20 mouse cellular contexts compared by ENCODE assay signal in the genomic region with DNA sequence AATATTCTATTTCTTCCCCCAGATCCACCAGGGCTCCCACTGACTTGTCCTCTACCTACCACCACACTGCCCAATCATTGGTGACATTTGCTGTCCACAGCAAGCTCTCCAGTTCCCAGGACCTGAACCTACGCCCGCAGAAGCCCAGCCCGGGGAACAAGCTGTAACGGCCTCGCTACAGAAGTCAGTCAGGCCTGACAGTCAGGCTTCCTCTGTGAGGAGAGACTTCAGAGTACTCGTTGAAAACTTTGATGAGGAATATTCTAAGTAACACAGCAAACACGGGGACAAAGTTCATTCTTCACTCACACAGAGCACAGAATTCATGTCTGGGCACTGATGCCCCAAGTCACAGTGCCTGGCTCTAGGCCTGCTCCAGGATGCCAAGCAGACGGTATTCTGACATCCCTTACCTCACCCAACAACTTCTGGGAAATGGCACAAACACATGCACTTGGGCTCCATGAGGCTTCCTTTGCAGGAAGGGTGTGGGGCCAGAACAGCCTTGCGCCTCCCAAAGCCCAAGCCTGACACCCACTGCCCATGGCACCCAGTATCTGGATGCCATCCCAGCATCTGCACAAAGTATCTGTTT. TPM values are rescaled to one million over a fixed set of nuclear protein-coding genes. Genes with fewer than 3 reads are reported as not detected.
DNase-seq lines count a peak whose midpoint lies in the region; ATAC-seq and TF ChIP-seq lines count a peak whose summit lies in the region.
"Had no signal": no experiment of that assay in that cellular context is flagged by ENCODE, and none has a peak within 500 bp of the region (broad histone marks: within the 10 kb centered on the region; RNA-seq: fewer than 3 reads in every experiment).

No protein-coding gene starts in this region.

- H3K27me3 ChIP-seq in kidney, embryonic 14.5 days (ENCODE audit: control insufficient read depth, insufficient read depth, low read length), result no peaks in the 10 kb centered on the region
- H3K27me3 ChIP-seq in midbrain, embryonic 13.5 days, result no peaks in the 10 kb centered on the region
- H3K27me3 ChIP-seq: embryonic facial prominence, embryonic 12.5 days; forebrain, embryonic 15.5 days; heart, embryonic 12.5 days; hindbrain, embryonic 15.5 days; Patski had no signal

- no peak for ATAC-seq in kidney, embryonic 14.5 days (ENCODE audit: low FRiP score, low TSS enrichment)
- no peak for ATAC-seq in midbrain, embryonic 13.5 days
- ATAC-seq: activated CD4-positive, CD25-positive, alpha-beta regulatory T cell, adult 4 months; forebrain, embryonic 15.5 days; Patski had no signal

- H3K27ac ChIP-seq in kidney, embryonic 14.5 days (ENCODE audit: low read depth, low read length), result no peak overlapping the region
- H3K27ac ChIP-seq in ES-E14 (ENCODE audit: insufficient read depth, low read depth, low read length, poor library complexity, severe bottlenecking), result 0 out of 2 replicates have a peak overlapping the region, but pooled peaks have one; percentile 5
- H3K27ac ChIP-seq in midbrain, embryonic 13.5 days, result no peak overlapping the region
- H3K27ac ChIP-seq: embryonic facial prominence, embryonic 12.5 days; forebrain, embryonic 15.5 days; heart, adult 2 months; hindbrain, embryonic 10.5 days; hindbrain, embryonic 15.5 days had no signal

- H3K36me3 ChIP-seq in kidney, embryonic 14.5 days (ENCODE audit: control insufficient read depth, insufficient read depth, low read length), result peaks cover 41% of the 10 kb centered on the region
- H3K36me3 ChIP-seq in ES-E14 (ENCODE audit: control insufficient read depth, insufficient read depth, low read length, poor library complexity, severe bottlenecking), result peaks cover 36% of the 10 kb centered on the region
- peaks cover 46% of the 10 kb centered on the region for H3K36me3 ChIP-seq in midbrain, embryonic 13.5 days

- H3K4me3 ChIP-seq in kidney, embryonic 14.5 days (ENCODE audit: low read length), result no peak overlapping the region
- H3K4me3 ChIP-seq in ES-E14 (ENCODE audit: insufficient read depth in 1 of 2, low read depth in 1 of 2, low read length in 2 of 2, poor library complexity in 1 of 2, severe bottlenecking in 1 of 2), result no peak overlapping the region
- no peak overlapping the region for H3K4me3 ChIP-seq in midbrain, embryonic 13.5 days (replicated peaks)
- H3K4me3 ChIP-seq: embryonic facial prominence, embryonic 12.5 days; forebrain, embryonic 15.5 days; heart, adult 2 months; heart, embryonic 12.5 days; hindbrain, embryonic 10.5 days; hindbrain, embryonic 15.5 days had no signal

- peak; percentile 54 for DNase-seq in kidney, adult 11 months
- DNase-seq in ES-E14 (ENCODE audit: low read depth, low spot score), result no peak
- peak; percentile 52 to 62 for DNase-seq in kidney, adult 8-10 months
- DNase-seq in kidney, postnatal 25 days, result peak; percentile 49 to 81
- no peak for DNase-seq in gastrocnemius, postnatal 25 days
- no peak for DNase-seq in thymus, postnatal 14 days
- DNase-seq: adrenal gland, adult 2 months; adrenal gland, postnatal 25 days; cerebellum, adult 2 months; cerebellum, postnatal 10 days; heart, adult 2 months had no signal

- no peak overlapping the region for H3K9ac ChIP-seq in kidney, embryonic 14.5 days (ENCODE audit: low read depth, low read length)
- H3K9ac ChIP-seq in ES-E14 (ENCODE audit: insufficient read depth, low read depth, low read length, poor library complexity, severe bottlenecking), result 0 out of 2 replicates have a peak overlapping the region, but pooled peaks have one; percentile 1
- H3K9ac ChIP-seq in midbrain, embryonic 13.5 days (replicated peaks), result no peak overlapping the region
- H3K9ac ChIP-seq: embryonic facial prominence, embryonic 12.5 days; forebrain, embryonic 15.5 days; heart, embryonic 12.5 days; hindbrain, embryonic 15.5 days had no signal

- WGBS in kidney, embryonic 14.5 days, result 74% methylated on average over 9 of the region's 9 CpGs
- 85% methylated on average over 9 of the region's 9 CpGs for WGBS in midbrain, embryonic 13.5 days

- H3K4me2 ChIP-seq in kidney, embryonic 14.5 days (replicated peaks; ENCODE audit: low read depth, low read length), result no peak overlapping the region
- no peak overlapping the region for H3K4me2 ChIP-seq in midbrain, embryonic 13.5 days (replicated peaks)
- H3K4me2 ChIP-seq: embryonic facial prominence, embryonic 12.5 days; forebrain, embryonic 15.5 days; heart, embryonic 12.5 days; hindbrain, embryonic 15.5 days had no signal

- in situ Hi-C loops in ES-E14 (cut with MboI; ENCODE audit: low sequenced_read_pairs in 2 of 2, unreplicated experiment in 2 of 2), result no loop called here

- no peaks in the 10 kb centered on the region for H3K9me3 ChIP-seq in kidney, embryonic 14.5 days (ENCODE audit: control insufficient read depth, low read length)
- H3K9me3 ChIP-seq in ES-E14 (ENCODE audit: control insufficient read depth, insufficient read depth, low read depth, low read length), result no peaks in the 10 kb centered on the region
- H3K9me3 ChIP-seq in midbrain, embryonic 13.5 days, result no peaks in the 10 kb centered on the region
- H3K9me3 ChIP-seq: forebrain, embryonic 15.5 days; heart, embryonic 12.5 days; hindbrain, embryonic 15.5 days had no signal

- no peaks in the 10 kb centered on the region for H3K4me1 ChIP-seq in kidney, embryonic 14.5 days (ENCODE audit: control insufficient read depth, insufficient read depth, low read length)
- peaks cover 0 to 3% of the 10 kb centered on the region in 2 experiments; a peak in 1 of 4 replicates for H3K4me1 ChIP-seq in ES-E14 (ENCODE audit: control insufficient read depth in 2 of 2, insufficient read depth in 2 of 2, low read length in 2 of 2, poor library complexity in 1 of 2)
- H3K4me1 ChIP-seq in midbrain, embryonic 13.5 days (replicated peaks), result no peaks in the 10 kb centered on the region
- H3K4me1 ChIP-seq: embryonic facial prominence, embryonic 12.5 days; forebrain, embryonic 15.5 days; hindbrain, embryonic 10.5 days; hindbrain, embryonic 15.5 days had no signal

TF ChIP-seq in ES-E14, 5 proteins besides CTCF, POLR2A, EP300 and RAD21:
- TF ChIP-seq ZNF384 (IDR thresholded peaks at IDR 0.05; ENCODE audit: low read depth, low read length) (no peak), MAFK (IDR thresholded peaks at IDR 0.05; ENCODE audit: insufficient read depth, low read depth, low read length) (no peak), ZC3H11A (IDR thresholded peaks at IDR 0.05; ENCODE audit: borderline replicate concordance, low read depth, low read length) (no peak), CHD2 (IDR thresholded peaks at IDR 0.05; ENCODE audit: low read depth, low read length) (no peak), HCFC1 (IDR thresholded peaks at IDR 0.05; ENCODE audit: borderline replicate concordance, insufficient read depth, low read length) (no peak)

RNA-seq across cellular contexts. Expression of gene Cox8a, which starts 7.8 kb away (rescaled TPM):
- 1,171 and 1,487 TPM in 2 replicates for polyA plus RNA-seq in kidney, embryonic 14.5 days (2014; fragmentation: Nextera tagmentation; extraction: Ambion mirVana)
- 882 and 1,211 TPM in 2 replicates for total RNA-seq in ES-E14 (2012; rRNA removed)
- polyA plus RNA-seq in midbrain, embryonic 13.5 days (2015; fragmentation: Nextera tagmentation; extraction: Ambion mirVana), result 750 and 771 TPM in 2 replicates
- total RNA-seq in gastrocnemius, postnatal 25 days (2021), result 100 to 1,000 TPM; 101 to 120 TPM

RNA-seq across cellular contexts. Expression of gene Naa40, which starts 15.8 kb away (rescaled TPM):
- 57.8 and 90.7 TPM in 2 replicates for polyA plus RNA-seq in kidney, embryonic 14.5 days (2014; fragmentation: Nextera tagmentation; extraction: Ambion mirVana)
- 50.9 and 56.1 TPM in 2 replicates for total RNA-seq in ES-E14 (2012; rRNA removed)
- 73.7 and 74.6 TPM in 2 replicates for polyA plus RNA-seq in midbrain, embryonic 13.5 days (2015; fragmentation: Nextera tagmentation; extraction: Ambion mirVana)
- 10 to 100 TPM in 1 of 2 experiments, 1 to 10 TPM in 1; 8.3 to 13.0 TPM for total RNA-seq in gastrocnemius, postnatal 25 days (2021)

RNA-seq across cellular contexts. Expression of gene Otub1, which starts 19.1 kb away (rescaled TPM):
- polyA plus RNA-seq in kidney, embryonic 14.5 days (2014; fragmentation: Nextera tagmentation; extraction: Ambion mirVana), result 237 and 255 TPM in 2 replicates
- 117 and 123 TPM in 2 replicates for total RNA-seq in ES-E14 (2012; rRNA removed)
- polyA plus RNA-seq in midbrain, embryonic 13.5 days (2015; fragmentation: Nextera tagmentation; extraction: Ambion mirVana), result 247 and 260 TPM in 2 replicates
- total RNA-seq in gastrocnemius, postnatal 25 days (2021), result 10 to 100 TPM; 48.4 to 48.5 TPM

RNA-seq across cellular contexts. Expression of gene Rcor2, which starts 41.9 kb away (rescaled TPM):
- 9.8 and 16.0 TPM in 2 replicates for polyA plus RNA-seq in kidney, embryonic 14.5 days (2014; fragmentation: Nextera tagmentation; extraction: Ambion mirVana)
- total RNA-seq in ES-E14 (2012; rRNA removed), result 161 and 192 TPM in 2 replicates
- 41.1 and 52.8 TPM in 2 replicates for polyA plus RNA-seq in midbrain, embryonic 13.5 days (2015; fragmentation: Nextera tagmentation; extraction: Ambion mirVana)
- total RNA-seq in gastrocnemius, postnatal 25 days (2021), result 1 to 10 TPM; 2.6 to 4.2 TPM
- polyA plus RNA-seq: activated CD4-positive, CD25-positive, alpha-beta regulatory T cell, adult 4 months had no signal

Comparison
In these comparisons a context has a peak if more than half of its experiments do, and no peak if none do; other contexts are left out.
1. DNase-seq: peak in kidney, adult 11 months (single experiment), kidney, adult 8-10 months (2 of 2) and kidney, postnatal 25 days (2 of 2); none in ES-E14 (single experiment), gastrocnemius, postnatal 25 days (single experiment) and thymus, postnatal 14 days (single experiment).